In genomic region chr14:54426689-54427398, GRCm38 (mm10) we compare ENCODE assay signal across 8 mouse cellular contexts. TPM values are rescaled to one million over a fixed set of nuclear protein-coding genes. Genes with fewer than 3 reads are reported as not detected.
DNase-seq lines count a peak whose midpoint lies in the region; ATAC-seq and TF ChIP-seq lines count a peak whose summit lies in the region.

Gene Mrpl52, plus strand, starts transcription at chr14:54426909.

- H3K9ac ChIP-seq in heart, embryonic 13.5 days, result peak within 1 kb of the TSS; percentile 87
- H3K9ac ChIP-seq in kidney, postnatal 0 days (ENCODE audit: low read depth, low read length), result peak within 1 kb of the TSS; percentile 85
- H3K9ac ChIP-seq in liver, adult 2 months (ENCODE audit: low read depth, low read length), result peak within 1 kb of the TSS; percentile 91

- no peaks in the 10 kb centered on the region for H3K27me3 ChIP-seq in heart, embryonic 13.5 days (replicated peaks)
- H3K27me3 ChIP-seq in kidney, postnatal 0 days (ENCODE audit: insufficient read depth, low read length), result no peaks in the 10 kb centered on the region
- no peaks in the 10 kb centered on the region for H3K27me3 ChIP-seq in liver, adult 2 months (ENCODE audit: control insufficient read depth, insufficient read depth, low read length)
- H3K27me3 ChIP-seq in myocyte (ENCODE audit: control insufficient read depth, insufficient read depth, insufficient read length), result no peaks in the 10 kb centered on the region

- H3K79me2 ChIP-seq in liver, adult 2 months (ENCODE audit: control insufficient read depth, insufficient read depth, low read length), result peaks cover 5% of the 10 kb centered on the region; the same call in 1 of the 2 replicates
- peaks cover 24% of the 10 kb centered on the region for H3K79me2 ChIP-seq in myocyte (ENCODE audit: control insufficient read depth, insufficient read depth)

- H3ac ChIP-seq in myocyte (ENCODE audit: control insufficient read depth, insufficient read length), result peak within 1 kb of the TSS; percentile 75

- H3K9me3 ChIP-seq in heart, embryonic 13.5 days, result no peaks in the 10 kb centered on the region
- no peaks in the 10 kb centered on the region for H3K9me3 ChIP-seq in kidney, postnatal 0 days (replicated peaks; ENCODE audit: low read length)

- peak within 1 kb of the TSS; percentile 82 for H3K4me3 ChIP-seq in heart, embryonic 13.5 days
- peak within 1 kb of the TSS; percentile 82 for H3K4me3 ChIP-seq in kidney, postnatal 0 days (replicated peaks; ENCODE audit: low read depth, low read length)
- H3K4me3 ChIP-seq in liver, adult 2 months (ENCODE audit: insufficient read depth, low read depth, low read length), result peak within 1 kb of the TSS; percentile 95
- H3K4me3 ChIP-seq in myocyte, result peak within 1 kb of the TSS; percentile 94

- H3K4me1 ChIP-seq in heart, embryonic 13.5 days, result peaks cover 45% of the 10 kb centered on the region
- peaks cover 17% of the 10 kb centered on the region for H3K4me1 ChIP-seq in kidney, postnatal 0 days (replicated peaks; ENCODE audit: insufficient read depth, low read length)
- H3K4me1 ChIP-seq in liver, adult 2 months (ENCODE audit: control insufficient read depth, insufficient read depth, low read length), result peaks cover 18% of the 10 kb centered on the region

- H3K4me2 ChIP-seq in heart, embryonic 13.5 days, result peak within 1 kb of the TSS; percentile 73
- H3K4me2 ChIP-seq in kidney, postnatal 0 days (ENCODE audit: low read length), result peak within 1 kb of the TSS; percentile 69
- H3K4me2 ChIP-seq in myocyte (ENCODE audit: low read depth), result peak within 1 kb of the TSS; percentile 83

- TF ChIP-seq CTCF in kidney, postnatal 0 days (IDR thresholded peaks at IDR 0.05; ENCODE audit: low read depth), result no peak
- no peak for TF ChIP-seq CTCF in liver, adult 2 months (IDR thresholded peaks at IDR 0.05; ENCODE audit: low read depth, low read length)

- peaks cover 20% of the 10 kb centered on the region for H3K36me3 ChIP-seq in heart, embryonic 13.5 days
- 0 out of 2 replicates have a peak, but pooled peaks cover 6% of the 10 kb centered on the region for H3K36me3 ChIP-seq in kidney, postnatal 0 days (ENCODE audit: insufficient read depth, low read length)
- H3K36me3 ChIP-seq in liver, adult 2 months (ENCODE audit: control insufficient read depth, insufficient read depth, low read length), result no peaks in the 10 kb centered on the region; the same call in 1 of the 2 replicates
- no peaks in the 10 kb centered on the region for H3K36me3 ChIP-seq in myocyte (ENCODE audit: control insufficient read depth, insufficient read depth)

- TF ChIP-seq POLR2A in liver, adult 2 months (IDR thresholded peaks at IDR 0.05; ENCODE audit: extremely low read depth, insufficient read depth, low read length), result peak; percentile 51; the same call in 1 of the 2 replicates
- TF ChIP-seq POLR2A in myocyte (IDR thresholded peaks at IDR 0.05; ENCODE audit: insufficient read length, low read depth), result peak; percentile 94

- WGBS in heart, embryonic 13.5 days, result under 1% methylated on average over 47 of the region's 48 CpGs
- WGBS in kidney, postnatal 0 days, result under 1% methylated on average over 48 of the region's 48 CpGs
- under 1% methylated on average over 48 of the region's 48 CpGs for WGBS in liver, adult 2 months

- peak within 1 kb of the TSS; percentile 84 for H3K27ac ChIP-seq in heart, embryonic 13.5 days (replicated peaks)
- H3K27ac ChIP-seq in kidney, postnatal 0 days, result peak within 1 kb of the TSS; percentile 83
- peak within 1 kb of the TSS; percentile 80 for H3K27ac ChIP-seq in liver, adult 2 months (replicated peaks; ENCODE audit: insufficient read depth, low read depth, low read length)

- ATAC-seq in erythroid progenitor cell, adult 5-6 weeks (replicated peaks; ENCODE audit: low FRiP score, poor library complexity, severe bottlenecking), result peak; percentile 87
- ATAC-seq in heart, embryonic 13.5 days (ENCODE audit: extremely low read depth, insufficient number of reproducible peaks, low FRiP score, low TSS enrichment), result peak; percentile 60
- ATAC-seq in kidney, postnatal 0 days (replicated peaks; ENCODE audit: low FRiP score, low read depth), result peak; percentile 62

- peak; percentile 87 for DNase-seq in CD4-positive, CD25-positive, alpha-beta regulatory T cell, adult 2 months (ENCODE audit: low read depth, low spot score)
- peak; percentile 78 for DNase-seq in brain, embryonic 18.5 days (ENCODE audit: low read depth, low spot score)
- DNase-seq in kidney, postnatal 0 days (ENCODE audit: low spot score), result peak; percentile 97
- DNase-seq in liver, adult 2 months (ENCODE audit: extremely low read depth, low read depth, low spot score), result peak; percentile 83
- peak; percentile 91 to 93 for DNase-seq in spleen, postnatal 4 days (ENCODE audit: low spot score in 2 of 2)

TF ChIP-seq in myocyte, 11 proteins besides CTCF, POLR2A, EP300 and RAD21:
- peak in 2 of 3 experiments; percentile 51 to 58 for TF ChIP-seq MYOD1 (IDR thresholded peaks at IDR 0.05; ENCODE audit: control insufficient read depth in 1 of 3, insufficient read length in 2 of 3, low read depth in 2 of 3)
- TF ChIP-seq POLR2AphosphoS2 (IDR thresholded peaks at IDR 0.05; ENCODE audit: insufficient read length, low read depth), result peak; percentile 86
- TF ChIP-seq MYOG (IDR thresholded peaks at IDR 0.05; ENCODE audit: control insufficient read depth in 1 of 3, insufficient read depth in 1 of 3, insufficient read length in 2 of 3, low read depth in 2 of 3), result peak in 2 of 3 experiments; percentile 23 to 50
- no peak for TF ChIP-seq USF1 (IDR thresholded peaks at IDR 0.05; ENCODE audit: low read depth)
- no peak for TF ChIP-seq REST (IDR thresholded peaks at IDR 0.05; ENCODE audit: insufficient read depth, insufficient read length)

RNA-seq across cellular contexts. Expression of gene Mrpl52, which starts in this region (rescaled TPM):
- total RNA-seq in erythroid progenitor cell, adult 5-6 weeks (2015; ENCODE audit: low replicate concordance), result 74.6 and 93.1 TPM in 2 replicates
- total RNA-seq in erythroid progenitor cell, adult 5-6 weeks (2017; ENCODE audit: low replicate concordance), result 1.1 and 26.1 TPM in 2 replicates
- 226 and 256 TPM in 2 replicates for polyA plus RNA-seq in heart, embryonic 13.5 days (2015; fragmentation: Nextera tagmentation; extraction: Ambion mirVana)
- 357 and 408 TPM in 2 replicates for polyA plus RNA-seq in kidney, postnatal 0 days (2015; fragmentation: Nextera tagmentation; extraction: Ambion mirVana)
- 77.8 and 85.8 TPM in 2 replicates for total RNA-seq in liver, adult 2 months (2014; rRNA removed)
- 876 and 1,262 TPM in 2 replicates for polyA plus RNA-seq in liver, adult 2 months (2012; rRNA removed)
- 483 TPM for polyA plus RNA-seq in myocyte (2012; fragmentation: generic; extraction: Trizol)

Comparison
In these comparisons a context has a peak if more than half of its experiments do, and no peak if none do; other contexts are left out.
1. Peak in every context shown above with its lines: DNase-seq, ATAC-seq, H3K4me3 ChIP-seq and H3K27ac ChIP-seq.